Mouse (Mus musculus) gastrocnemius, postnatal 4 days (tissue): ENCODE results near the gene Fstl3. TPM values are rescaled to one million over a fixed set of nuclear protein-coding genes. Genes with fewer than 3 reads are reported as not detected.
"Not testable (repeated sequence)": the region's sequence is repeated elsewhere in the genome, so short reads cannot be mapped to it uniquely, and the experiment has no call there.

Source experiments
- DNase-seq, 2 experiments: peaks; one replicate each; pipeline ENCODE4 v3.0.0; 2021 to 2022; ENCODE audit warnings: low spot score in 2 of 2, mixed read lengths in 2 of 2
- long read RNA-seq, 2 experiments: library from polyadenylated mRNA; stranded (forward); transcript quantifications; one replicate each; pipeline ENCODE4 v2.0.0; 2021
- total RNA-seq, 2 experiments: library from RNA; stranded (reverse); gene quantifications; 2 replicates each; pipeline ENCODE4 v1.2.3; 2021

The Fstl3 gene
- total RNA-seq = 1 to 10 TPM; 1.1 to 2.1 TPM
- long read RNA-seq, experiment 1, partial matches to known transcripts = 0 of 1 reads
- long read RNA-seq, experiment 1, other reads (novel, unspliced or antisense) = 0 of 1 reads
- long read RNA-seq, experiment 2, partial matches to known transcripts = 0 of 3 reads
- long read RNA-seq, experiment 2, other reads (novel, unspliced or antisense) = 0 of 3 reads

DNA sequence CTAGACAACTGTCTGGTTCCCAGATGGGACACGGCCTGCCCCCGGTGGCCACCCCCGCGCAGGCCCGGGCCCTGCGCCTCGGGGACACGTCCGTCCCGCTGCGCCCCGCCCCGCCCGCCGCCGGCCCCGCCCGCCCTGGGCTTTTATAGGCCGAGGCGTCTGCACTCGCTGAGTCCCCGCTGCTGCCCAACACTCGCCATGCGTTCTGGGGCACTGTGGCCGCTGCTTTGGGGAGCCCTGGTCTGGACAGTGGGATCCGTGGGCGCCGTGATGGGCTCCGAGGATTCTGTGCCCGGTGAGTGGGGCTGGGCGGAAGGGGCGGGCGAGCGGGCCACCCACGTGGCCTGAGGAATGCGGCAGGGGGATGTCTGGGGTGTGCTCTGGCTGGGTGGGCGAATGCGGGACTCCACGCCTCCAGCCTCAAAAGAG, at the start of gene Fstl3:
Fstl3 (plus strand) TSS at position 170 of the 429 bp plus-strand sequence.
- no peak for DNase-seq

DNA sequence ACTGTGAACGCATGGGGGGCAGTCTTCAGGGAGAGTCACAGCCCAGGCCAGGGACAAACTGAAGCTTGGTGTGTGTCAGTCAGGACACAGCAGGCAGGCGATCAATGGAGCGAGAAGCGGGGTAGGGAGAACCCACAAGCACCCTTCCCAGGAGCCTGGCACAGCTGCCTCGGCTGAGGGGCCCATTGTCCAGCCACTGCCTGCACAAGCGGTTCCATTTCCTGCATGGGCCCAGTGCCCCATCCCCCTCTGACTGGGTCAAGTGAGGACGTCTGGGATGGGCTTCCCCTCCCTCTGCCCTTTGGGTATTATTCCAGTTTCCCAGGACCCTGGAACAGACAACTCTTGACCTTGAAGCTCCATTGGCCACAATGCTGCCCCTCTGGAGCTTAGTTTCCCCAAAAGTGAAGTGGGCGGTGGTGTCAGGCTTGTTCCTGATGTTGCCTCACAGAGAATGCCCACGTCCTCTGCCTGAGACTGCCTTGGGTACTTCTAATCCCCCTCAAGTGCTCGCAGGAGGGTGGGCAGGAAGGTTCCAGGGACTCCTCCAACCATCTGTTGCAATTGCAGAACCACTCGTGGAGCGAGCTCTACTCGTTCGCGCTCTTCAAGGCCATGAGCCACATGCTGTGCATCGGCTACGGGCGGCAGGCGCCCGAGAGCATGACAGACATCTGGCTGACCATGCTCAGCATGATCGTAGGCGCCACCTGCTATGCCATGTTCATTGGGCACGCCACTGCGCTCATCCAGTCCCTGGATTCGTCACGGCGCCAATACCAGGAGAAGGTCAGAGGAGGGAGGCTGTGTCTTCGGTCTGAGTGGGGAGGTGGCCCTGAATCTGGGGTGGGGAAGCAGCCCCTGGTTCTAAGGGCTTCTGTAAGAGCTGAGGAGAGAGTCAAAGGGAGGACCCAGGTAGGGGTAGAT, 48.5 kb upstream of the Fstl3 start:
- DNase-seq = no peak

- peak in 1 of 2 experiments; percentile 24 for DNase-seq
Measured at GRCm38 (mm10) chr10:79729357-79729965, 47.6 kb upstream of the Fstl3 start.

DNA sequence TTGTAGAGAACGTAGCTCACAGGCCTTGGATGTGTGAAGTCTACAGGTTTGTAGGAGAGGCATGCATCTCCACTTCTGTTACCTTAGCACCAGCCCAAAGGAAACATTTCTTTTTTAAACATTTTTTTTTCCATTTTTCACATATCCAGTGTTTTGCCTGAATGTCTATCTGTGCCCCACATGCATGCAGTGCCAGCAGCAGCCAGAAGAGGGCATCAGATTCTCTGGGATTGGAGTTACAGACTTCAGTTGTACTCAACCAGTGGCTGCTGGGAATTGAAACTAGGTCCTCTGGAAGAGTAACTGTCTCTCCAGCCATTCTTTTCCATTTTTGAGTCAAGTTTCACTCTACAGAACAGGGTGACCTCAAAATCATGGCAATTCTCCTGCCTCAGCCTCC, 44.6 kb upstream of the Fstl3 start:
- no peak for DNase-seq

- DNase-seq = no peak
Measured at GRCm38 (mm10) chr10:79733847-79734246, 43.2 kb upstream of the Fstl3 start.

DNA sequence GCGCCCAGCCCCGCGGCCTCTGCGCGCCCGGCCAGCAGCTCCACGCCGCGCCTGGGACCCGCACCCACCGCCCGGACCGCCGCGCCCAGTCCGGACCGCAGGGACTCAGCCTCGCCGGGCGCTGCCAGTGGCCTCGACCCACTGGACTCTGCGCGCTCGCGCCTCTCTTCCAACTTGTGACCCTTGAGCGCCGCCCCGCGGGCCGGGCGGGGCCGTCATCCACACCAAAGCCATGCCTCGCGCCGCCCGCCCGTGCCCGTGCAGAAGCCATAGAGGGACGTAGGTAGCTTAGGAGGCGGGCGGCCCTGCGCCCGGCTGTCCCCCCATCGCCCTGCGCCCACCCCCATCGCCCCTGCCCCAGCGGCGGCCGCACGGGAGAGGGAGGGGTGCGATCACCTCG, 41.7 kb upstream of the Fstl3 start:
- DNase-seq = no peak

- DNase-seq = no peak
Measured at GRCm38 (mm10) chr10:79736706-79737105, 40.4 kb upstream of the Fstl3 start.

GRCm38 (mm10) chr10:79738259-79738658, 38.8 kb upstream of the Fstl3 start:
- DNase-seq = no peak

DNA sequence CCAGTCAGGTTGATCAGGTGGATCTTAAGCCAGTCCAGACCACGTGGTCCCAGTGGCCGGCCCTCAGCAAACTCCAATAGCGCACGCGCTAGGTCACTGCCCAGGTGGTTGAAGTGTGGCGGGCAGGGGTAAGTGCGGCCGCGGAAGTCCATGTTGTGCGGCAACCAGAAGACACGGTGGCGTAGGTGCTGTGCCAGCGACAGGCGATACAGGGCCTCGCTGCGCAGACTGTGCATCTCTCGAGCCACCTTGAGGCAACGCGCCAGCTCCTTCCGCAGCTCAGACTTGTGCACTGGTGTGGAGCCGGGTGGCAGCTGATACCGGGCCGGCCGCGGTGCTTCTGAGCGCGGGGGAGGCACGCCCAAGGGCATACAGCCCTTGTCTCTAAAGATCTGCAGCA, 37.8 kb upstream of the Fstl3 start:
- DNase-seq = no peak

- DNase-seq = no peak
Measured at GRCm38 (mm10) chr10:79740863-79741262, 36.2 kb upstream of the Fstl3 start.

GRCm38 (mm10) chr10:79743161-79743560, 33.9 kb upstream of the Fstl3 start:
- DNase-seq = no peak

- no peak for DNase-seq
Measured at GRCm38 (mm10) chr10:79743650-79744365, 33.3 kb upstream of the Fstl3 start.

- no peak for DNase-seq
Measured at GRCm38 (mm10) chr10:79745411-79745810, 31.7 kb upstream of the Fstl3 start.

DNA sequence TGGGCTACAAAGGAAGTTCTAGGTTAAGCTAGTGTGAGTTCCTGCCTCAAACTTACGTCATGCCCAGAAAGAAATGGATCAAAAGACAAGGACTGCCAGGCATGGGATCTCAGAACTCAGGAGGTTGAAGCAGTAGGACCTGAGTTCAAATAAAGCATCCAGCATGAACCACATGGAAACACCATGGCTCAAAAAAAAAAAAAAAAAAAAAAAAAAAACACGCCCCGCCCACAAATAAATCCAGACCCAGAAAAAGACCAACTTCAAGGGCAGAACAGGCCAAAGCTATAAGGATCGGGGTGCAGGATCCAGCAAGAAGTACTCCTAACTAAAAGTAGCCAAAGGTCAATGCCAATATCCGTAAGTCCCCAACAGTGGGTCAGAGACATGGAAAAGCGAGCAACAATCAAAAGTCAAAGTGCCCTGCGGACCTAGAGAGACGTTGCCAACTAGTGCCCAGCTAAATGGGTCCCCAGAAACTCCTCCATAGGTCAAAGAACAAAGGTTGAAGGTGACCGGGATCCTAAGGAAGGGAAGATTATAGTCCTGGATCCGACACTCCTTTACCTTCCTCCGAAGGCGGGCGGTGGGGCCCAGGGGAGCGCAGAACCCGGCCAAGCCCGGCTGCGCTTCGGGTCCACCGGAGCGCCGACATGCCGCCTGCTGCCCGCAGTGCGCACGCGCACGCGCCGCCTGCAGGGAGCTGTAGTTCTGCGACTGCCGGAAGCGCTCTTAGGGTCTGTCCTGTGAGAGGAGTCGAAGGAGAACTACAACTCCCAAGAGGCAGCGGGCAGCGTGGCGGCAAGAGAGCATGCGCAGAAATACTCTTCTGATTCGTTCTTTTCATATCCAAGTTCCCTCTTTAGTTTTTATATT, 30.9 kb upstream of the Fstl3 start, which contains the start of gene Polrmt:
Polrmt (minus strand) TSS at position 684 of the 876 bp plus-strand sequence.
- peak; percentile 91 to 95 for DNase-seq

GRCm38 (mm10) chr10:79746774-79747151, 30.3 kb upstream of the Fstl3 start:
- no peak for DNase-seq

DNA sequence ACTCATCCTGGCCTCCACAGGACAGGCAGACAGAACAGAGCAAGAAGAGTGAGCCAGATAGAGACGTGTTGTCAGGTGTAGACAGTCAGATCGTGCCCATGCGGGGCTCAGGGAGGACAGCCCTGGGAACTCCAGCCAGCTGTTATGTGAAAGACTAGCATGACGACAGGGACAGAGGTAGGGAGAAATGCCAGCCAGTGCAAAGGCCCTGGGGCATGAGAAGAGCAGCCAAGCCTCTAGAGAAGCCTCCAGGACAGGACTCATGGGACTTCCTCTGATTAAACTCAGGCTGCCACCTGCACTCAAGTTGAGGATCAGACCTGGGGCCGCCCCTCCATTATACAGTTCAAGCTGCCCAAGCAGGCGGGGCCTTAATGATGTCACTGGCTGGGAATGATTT, 28.6 kb upstream of the Fstl3 start:
- no peak for DNase-seq

DNA sequence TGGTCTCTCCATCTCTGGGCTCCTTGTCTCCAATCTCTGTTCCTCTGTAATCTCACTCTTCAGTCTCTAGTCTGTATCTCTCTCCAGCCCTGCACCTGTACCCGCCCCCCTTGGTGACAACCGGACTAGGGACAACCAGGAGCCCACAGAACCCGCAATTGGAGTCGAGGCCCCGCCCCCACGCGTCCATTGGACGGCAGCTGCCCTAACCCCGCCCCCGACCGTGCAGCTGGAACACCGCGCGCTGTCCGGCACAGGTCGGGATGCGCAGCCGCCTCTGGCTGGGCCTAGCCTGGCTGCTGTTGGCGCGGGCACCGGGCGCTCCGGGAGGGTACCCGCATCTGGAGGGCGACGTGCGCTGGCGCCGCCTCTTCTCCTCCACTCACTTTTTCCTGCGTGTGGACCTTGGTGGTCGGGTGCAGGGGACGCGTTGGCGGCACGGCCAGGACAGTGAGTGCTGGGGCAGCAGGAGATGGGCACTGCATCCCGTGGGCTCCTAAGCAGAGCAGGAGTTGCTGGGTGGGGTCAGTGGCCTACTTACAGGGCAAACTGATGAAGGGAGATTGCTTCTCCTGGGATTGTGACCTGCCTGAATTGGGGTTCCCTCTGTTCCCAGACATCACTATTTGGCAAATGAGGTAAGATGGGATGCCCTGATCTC, 22.1 kb upstream of the Fstl3 start, which contains the start of gene Fgf22:
Fgf22 (plus strand) TSS at position 221 of the 661 bp plus-strand sequence.
- DNase-seq = peak in 1 of 2 experiments; percentile 70

GRCm38 (mm10) chr10:79755854-79756253, 21.2 kb upstream of the Fstl3 start:
- no peak for DNase-seq

- no peak for DNase-seq
Measured at GRCm38 (mm10) chr10:79756660-79757059, 20.4 kb upstream of the Fstl3 start.

DNA sequence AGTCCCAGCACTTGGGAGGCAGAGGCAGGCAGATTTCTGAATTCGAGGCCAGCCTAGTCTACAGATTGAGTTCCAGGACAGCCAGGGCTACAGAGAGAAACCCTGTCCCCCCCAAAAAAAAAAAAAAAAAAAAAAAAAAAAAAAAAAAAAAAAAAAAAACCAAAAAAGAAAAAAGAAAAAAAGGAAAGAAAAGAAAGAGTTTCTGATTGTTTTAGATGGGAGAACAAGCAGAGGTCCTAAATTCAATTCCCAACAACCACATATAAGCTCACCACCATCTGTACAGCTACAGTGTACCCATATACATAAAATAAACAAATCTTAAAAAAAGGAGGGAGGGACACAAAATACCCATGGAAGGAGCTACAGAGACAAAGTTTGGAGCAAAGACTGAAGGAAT, 17.4 kb upstream of the Fstl3 start:
- DNase-seq = not testable (repeated sequence)
